Mouse (Mus musculus): ENCODE data around the gene Treml1. TPM values are rescaled to one million over a fixed set of nuclear protein-coding genes. Genes with fewer than 3 reads are reported as not detected.

Treml1 gene
- total RNA-seq, 2 experiments from 2014 or later: 0.44 TPM; not detected in 1

DNA sequence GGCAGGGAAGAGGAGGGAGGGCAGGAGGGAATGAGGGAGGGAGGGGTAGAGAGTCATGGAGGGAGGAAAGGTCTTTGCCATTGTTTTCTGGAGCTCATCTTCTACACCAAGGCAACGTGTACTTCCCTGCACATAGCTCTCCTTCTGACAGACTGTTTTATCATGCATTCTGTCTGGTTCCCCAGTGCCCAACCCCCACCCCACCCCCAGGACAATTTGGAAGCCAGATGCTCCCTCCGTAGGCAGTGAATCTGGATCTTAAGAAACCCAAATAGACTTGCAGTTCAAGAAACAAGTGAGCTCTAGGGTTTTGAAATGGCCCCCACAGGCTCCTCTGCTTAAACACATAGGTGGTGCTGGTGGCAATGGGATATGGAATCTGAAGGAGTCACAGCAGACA is 1.8 kb upstream of the Treml1 start:
- DNase-seq (ENCODE audit: low spot score in 2 of 2): no peak

- no peak for DNase-seq (ENCODE audit: low spot score in 2 of 2)
Measured at GRCm38 (mm10) chr17:48360462-48360861, 746 bp downstream of the Treml1 start.

DNA sequence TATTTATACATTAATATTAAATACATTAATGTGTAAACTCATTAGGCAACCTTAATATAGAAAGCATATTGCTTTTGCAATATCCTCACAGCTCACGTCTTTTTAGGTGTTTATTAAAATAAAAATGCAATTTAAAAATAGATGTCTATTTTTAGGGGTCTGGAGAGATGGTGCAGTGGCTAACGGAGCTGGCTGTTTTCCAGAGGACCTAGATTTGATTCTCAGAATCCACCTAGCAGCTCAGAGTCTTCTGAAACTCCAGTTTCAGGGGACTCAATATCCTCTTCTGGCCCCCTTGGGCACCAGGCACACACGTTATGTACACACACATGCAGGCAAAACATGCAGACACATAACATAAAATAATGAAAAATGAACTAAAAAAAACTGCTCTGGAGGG is 2.6 kb downstream of the Treml1 start:
- DNase-seq (ENCODE audit: low spot score in 2 of 2): no peak

DNA sequence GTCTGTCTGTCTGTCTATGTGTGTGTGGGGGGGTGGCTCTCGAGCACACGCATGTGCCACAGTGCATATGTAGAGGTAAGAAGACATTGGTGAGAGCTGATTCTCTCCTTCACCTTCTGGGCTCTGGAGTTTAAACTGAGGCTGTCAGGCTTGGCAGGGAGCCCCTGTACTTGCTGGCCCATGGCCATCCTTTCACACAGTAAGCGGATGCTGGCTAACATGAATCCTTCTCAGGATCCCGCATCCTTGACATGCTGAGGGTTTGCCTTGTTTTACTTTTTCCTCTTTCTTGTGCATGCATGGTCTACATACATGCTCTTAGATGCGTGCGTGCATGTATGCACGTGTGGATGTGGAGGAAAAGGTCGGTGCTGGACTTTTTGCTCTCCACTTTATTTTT is 3.2 kb downstream of the Treml1 start:
- peak; percentile 26 to 29 for DNase-seq (ENCODE audit: low spot score in 2 of 2)

GRCm38 (mm10) chr17:48363421-48363965 is 3.8 kb downstream of the Treml1 start:
- no peak for DNase-seq (ENCODE audit: low spot score in 2 of 2)

DNA sequence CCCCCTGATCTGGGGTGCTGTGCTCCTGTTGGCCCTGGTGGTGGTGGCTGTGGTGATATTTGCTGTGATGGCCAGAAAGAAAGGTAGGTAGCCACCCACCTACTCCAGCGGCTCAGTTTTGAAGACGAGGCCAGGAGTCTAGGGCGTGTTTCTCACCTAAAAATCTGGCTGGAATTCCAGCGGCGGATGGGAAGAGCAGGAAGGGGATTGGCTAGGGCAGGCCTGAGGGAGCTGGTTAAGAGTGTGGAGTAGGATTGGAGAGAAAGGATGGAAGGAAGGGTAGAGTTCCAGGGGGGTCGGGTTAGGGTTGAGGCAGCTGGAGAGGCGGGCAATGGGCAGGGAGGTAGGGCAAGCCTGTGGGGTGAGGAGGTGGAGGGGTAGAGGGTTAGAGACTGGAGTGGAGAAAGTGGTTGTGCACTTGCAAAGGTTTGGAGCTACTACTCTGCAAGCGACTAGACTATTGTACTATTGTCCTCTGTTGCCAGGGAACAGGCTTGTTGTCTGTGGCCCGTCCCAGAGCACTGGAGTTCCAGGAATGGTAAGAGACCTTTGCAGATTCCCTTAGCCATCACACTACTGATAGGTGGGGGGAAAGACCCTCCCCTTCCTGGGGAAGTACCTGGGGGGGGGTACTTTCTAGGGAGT is 5.9 kb downstream of the Treml1 start:
- DNase-seq (ENCODE audit: low spot score in 2 of 2): no peak

DNA sequence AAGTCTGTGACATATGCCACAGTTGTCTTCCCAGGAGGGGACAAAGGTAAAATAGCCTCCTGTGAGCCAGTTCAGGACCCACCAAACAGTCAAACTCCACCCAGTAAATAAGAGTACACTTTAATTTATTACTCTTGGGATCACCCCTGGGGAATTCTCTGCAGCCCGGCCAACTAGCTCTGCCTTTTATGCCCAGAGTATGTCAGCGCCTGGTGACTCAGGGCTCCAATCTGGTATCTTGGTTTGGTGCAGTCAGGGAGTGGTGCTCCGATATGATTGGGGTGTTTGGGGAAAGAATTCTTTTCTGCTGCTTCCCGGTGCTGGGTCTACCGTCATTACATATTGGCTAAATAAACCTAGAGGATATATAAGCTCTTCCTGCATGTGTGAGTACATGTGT is 7.1 kb downstream of the Treml1 start:
- DNase-seq (ENCODE audit: low spot score in 2 of 2): no peak

DNA sequence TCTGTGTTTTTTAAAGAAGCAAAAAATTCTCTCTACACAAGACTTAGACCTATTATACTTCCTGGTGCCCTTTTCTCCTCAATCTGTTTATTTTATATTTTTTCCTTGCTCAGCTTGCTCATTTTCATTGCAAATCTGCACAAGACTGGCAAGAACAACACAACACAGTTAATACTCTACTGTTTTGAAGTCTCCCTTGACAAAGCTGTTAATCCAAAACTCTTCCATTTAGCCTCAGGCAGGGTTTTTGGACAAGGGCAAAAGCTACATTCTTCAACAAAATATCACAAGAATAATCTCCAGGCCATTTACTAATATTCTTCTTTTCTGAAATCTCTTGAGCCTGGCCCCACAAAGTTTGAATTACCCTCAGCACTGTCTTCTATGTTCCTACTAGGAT is 11.9 kb downstream of the Treml1 start:
- no peak for DNase-seq (ENCODE audit: low spot score in 2 of 2)

GRCm38 (mm10) chr17:48372987-48373386 is 13.3 kb downstream of the Treml1 start:
- DNase-seq (ENCODE audit: low spot score in 2 of 2): no peak

DNA sequence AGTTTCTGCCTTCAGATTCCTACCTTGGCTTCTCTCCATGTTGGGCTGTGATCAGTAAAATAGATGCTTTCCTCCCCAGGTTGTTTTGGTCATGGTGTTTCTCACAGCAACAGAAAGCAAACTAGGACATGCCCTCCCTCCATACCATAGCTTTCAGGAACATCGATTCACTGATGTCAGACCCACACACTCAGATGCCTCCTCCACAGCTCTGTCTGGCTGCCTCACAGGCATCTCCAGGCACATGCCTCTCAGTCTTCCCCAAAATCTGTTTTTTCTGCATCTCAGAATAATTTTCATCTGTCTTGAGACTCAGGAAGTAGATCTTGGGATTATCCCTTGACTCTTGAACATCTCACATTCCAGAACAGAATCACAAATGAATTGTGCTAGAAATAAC is 16.4 kb downstream of the Treml1 start:
- DNase-seq (ENCODE audit: low spot score in 2 of 2): no peak

DNA sequence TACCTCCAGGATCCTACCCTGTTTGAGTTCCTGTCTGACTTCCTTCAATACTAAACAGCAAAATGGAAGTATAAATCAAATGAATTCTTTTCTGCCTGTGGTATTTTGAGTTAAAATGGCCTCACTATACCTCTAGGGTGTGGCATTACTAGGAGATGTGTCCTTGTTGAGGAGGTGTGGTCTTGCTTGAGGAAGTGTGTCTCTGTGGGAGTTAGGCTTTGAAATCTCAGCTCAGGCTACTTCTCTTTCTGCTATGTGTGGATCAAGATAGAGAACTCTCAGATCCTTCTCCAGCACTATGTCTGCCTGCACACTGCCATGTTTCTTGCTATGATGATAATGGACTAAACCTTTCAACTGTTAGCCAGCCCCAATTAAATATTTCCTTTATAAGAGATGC is 19.3 kb downstream of the Treml1 start:
- no peak for DNase-seq (ENCODE audit: low spot score in 2 of 2)

DNA sequence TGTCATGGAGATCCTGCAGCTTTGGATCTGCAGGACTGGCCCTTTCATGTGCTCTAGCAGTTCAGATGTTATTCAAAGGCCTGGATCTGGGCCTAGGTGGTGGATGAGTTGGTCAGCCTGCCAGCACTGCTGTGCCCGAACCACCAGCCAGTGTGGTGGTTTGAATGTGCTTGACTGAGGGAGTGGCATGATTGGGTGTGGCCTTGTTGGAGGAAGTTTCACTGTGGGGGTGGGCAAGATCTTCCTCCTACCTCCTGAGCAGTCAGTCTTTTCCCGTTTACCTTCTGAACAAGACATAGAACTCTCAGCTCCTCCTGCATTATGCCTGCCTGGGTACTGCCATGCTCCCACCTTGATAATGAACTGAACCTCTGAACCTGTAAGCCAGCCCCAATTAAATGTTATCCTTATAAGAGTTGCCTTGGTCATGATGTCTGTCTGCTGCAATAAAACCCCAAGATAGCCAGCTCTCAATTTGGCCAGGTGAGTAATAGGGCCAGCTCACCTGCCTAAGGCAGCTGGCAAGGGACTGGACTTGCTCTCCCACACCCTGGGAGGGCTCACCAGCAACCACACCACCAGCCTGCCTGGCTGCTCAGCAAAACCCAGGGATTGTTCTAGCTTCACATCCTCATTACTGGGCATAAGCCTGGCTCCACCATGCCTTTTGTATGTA is 26.2 kb downstream of the Treml1 start:
- no peak for DNase-seq (ENCODE audit: low spot score in 2 of 2)

GRCm38 (mm10) chr17:48388666-48389065 is 28.9 kb downstream of the Treml1 start:
- DNase-seq (ENCODE audit: low spot score in 2 of 2): no peak

GRCm38 (mm10) chr17:48389442-48389841 is 29.7 kb downstream of the Treml1 start:
- DNase-seq (ENCODE audit: low spot score in 2 of 2): no peak

DNA sequence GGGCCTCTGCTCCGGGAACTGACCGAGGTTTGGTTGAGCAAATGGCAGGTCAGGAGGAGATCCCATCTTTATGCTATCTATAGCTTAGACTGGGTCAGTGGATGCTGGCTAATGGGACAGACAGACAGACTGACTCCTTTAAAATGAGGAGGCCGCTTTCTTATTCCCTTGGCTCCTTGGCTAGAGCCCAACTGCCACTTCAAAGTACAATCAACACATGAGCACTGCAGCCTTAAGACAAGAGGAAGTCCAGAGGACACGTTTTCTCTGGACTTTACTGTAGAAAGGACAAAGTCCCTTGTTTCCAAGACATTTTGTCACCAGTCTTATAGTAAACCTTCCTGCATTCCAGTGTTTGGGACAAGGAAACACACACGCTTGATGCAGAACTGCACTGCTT is 31.7 kb downstream of the Treml1 start:
- DNase-seq (ENCODE audit: low spot score in 2 of 2): no peak

GRCm38 (mm10) chr17:48392616-48393015 is 32.9 kb downstream of the Treml1 start:
- DNase-seq (ENCODE audit: low spot score in 2 of 2): peak in 1 of 2 experiments; percentile 39

DNA sequence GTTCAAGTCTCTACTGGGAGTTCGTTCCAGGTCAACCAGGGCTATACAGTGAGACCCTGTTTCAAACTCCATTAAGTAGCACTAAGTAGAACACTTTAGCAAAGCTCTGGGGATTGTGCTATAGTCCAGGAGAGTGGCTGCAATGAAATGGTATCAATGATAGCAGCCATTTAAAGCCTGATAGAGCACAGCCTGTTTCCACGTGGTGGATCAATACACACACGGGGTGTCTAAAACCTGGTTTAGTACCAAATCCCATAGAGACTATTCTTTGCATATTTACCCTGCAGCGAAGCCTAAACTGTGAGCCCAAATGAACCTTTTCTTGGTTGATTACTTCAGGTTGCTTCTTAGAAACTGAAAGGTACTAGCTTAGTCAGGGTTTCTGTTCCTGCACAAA is 42.0 kb downstream of the Treml1 start:
- no peak for DNase-seq (ENCODE audit: low spot score in 2 of 2)

- DNase-seq (ENCODE audit: low spot score in 2 of 2): no peak
Measured at GRCm38 (mm10) chr17:48402751-48403150, 43.0 kb downstream of the Treml1 start.

DNA sequence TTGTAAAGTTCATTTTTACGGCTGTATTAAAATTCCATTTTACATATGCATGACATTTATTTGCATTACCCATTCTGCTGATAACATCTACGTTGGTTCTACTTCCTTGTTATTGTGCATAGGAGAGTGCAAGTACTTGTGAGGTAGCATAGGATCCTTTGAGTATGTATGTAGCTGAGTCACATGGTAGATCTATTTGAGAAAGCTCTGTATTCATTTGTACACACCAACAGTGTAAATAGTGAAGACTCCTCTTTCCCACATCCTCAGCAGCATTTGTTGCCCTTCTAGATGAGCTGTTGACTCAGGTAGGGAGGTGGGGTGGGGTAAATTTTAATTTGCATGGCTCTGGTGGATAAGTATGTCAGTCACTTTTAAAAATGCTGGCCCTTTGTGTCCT is 44.1 kb downstream of the Treml1 start:
- DNase-seq (ENCODE audit: low spot score in 2 of 2): no peak

DNA sequence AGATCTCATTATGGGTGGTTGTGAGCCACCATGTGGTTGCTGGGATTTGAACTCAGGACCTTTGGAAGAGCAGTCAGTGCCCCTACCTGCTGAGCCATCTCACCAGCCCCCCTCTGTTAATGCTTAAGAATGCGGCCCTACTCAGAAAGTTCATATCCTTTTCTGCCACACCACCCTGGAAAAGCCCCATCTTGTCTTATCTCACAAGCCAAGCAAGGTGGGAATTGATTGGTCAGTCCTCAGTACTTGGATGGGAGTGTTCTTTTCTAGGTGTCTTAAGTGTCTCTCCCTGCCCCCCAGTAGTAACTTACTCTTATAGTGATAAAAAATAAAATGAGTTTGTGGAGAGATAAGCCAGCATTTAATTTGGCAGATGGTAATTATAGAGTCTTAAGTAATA is 45.0 kb downstream of the Treml1 start:
- DNase-seq (ENCODE audit: low spot score in 2 of 2): no peak

- DNase-seq (ENCODE audit: low spot score in 2 of 2): no peak
Measured at GRCm38 (mm10) chr17:48407154-48407553, 47.4 kb downstream of the Treml1 start.

DNA sequence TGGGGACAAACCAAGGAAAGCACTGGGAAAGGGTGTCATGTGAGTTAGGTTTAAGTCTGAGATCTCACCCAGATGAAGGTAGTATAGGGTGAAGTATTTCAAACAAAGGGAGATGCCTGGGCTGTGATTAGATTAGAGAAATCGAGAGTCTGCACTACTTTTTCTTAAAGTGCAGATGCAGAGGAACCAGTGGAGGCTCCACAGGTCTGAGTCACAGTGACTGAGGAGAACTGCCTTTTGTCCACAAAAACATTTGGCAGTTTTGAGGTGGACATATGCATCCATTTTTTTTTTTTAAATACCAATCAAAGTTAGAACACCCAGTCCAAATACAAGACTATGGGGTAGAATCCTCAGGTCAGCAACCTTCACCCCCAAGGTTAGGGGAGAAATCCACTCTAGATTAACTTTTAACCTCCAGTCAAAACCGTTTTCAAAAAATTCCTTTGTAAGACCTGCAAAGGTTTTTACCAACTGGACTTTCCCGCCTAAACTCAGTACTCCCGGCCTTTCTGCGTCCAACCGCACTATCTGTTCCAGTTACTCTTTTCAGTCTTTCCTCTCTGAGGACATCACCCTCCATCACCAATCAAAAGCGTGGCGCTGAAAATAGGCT is 48.3 kb downstream of the Treml1 start:
- no peak for DNase-seq (ENCODE audit: low spot score in 2 of 2)
